Mouse (Mus musculus): ENCODE data around the gene Zfp995.
A peak's percentile ranks its signal among the peaks of the same experiment; 100 is the strongest.
"Not testable (repeated sequence)": the region's sequence is repeated elsewhere in the genome, so short reads cannot be mapped to it uniquely, and the experiment has no call there.

Gene Zfp995

DNA sequence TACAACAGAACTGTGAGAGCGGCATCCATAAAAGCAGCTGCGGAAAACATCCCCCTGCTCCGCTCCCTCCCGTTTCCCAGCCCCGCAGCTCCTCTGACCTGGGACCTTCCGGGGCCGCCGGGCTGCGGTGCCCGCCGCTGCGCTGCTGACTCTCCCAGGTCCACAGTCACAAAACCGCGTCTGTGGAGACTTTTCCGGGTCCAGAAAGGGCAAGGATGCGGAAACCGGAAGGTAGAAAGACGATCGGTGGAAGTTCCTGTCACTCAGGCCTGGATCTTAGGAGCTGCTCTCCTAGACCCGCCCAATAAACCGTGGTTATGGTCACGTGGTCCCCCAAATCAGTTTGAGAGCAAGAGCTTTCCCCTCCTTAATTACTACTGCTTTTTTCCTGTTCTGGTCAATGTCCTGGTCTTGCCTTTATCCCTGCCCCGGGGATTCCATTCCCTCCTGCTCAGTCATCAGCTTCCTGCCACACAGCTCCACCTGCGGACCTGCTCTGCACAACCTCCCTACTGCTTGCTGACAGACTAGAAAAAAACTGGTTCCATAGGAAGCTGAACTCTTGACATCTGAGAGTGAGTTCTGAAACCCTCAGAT is at the start of gene Zfp995:
Zfp995 (minus strand) TSS at position 471 of the 597 bp plus-strand sequence.
- peak; percentile 39 for DNase-seq (ENCODE audit: low spot score)

DNA sequence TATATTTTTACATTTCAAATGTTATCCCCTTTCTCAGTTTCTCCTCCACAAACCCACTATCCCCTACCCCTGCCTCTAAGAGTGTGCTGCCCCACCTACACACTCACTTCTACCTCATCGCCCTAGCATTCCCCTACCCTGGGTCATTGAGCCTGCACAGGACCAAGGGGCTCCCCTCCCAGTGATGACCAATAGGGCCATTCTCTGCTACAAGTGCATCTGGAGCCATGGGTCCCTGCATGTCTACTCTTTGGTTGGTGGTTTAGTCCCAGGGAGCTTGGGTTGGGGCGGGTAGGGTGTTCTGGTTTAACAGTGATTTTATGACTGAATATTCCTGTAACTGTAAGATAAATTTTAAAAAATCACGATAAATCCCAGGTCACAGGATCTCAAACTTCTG is 687 bp downstream of the Zfp995 start:
- DNase-seq (ENCODE audit: low spot score) = no peak

DNA sequence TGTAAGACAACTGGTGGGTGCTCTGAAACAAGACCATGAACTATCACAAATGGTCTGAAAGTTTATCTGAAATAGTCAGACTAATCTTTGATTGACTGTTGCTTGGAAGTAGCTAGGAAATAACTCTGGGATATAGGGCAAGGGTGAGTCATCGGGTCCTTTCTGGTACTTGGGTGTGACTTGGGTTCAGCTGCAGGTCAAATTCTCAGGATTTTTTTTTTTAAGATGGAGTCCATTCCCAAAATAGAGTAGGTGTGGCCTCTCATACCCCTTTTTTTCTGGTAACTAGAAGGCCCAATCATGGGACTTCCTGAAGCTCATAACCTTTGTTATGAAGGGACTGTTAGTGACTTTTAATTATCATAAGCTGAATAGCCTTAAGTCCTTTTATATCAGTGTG is 38.5 kb downstream of the Zfp995 start:
- no peak for DNase-seq (ENCODE audit: low spot score)

DNA sequence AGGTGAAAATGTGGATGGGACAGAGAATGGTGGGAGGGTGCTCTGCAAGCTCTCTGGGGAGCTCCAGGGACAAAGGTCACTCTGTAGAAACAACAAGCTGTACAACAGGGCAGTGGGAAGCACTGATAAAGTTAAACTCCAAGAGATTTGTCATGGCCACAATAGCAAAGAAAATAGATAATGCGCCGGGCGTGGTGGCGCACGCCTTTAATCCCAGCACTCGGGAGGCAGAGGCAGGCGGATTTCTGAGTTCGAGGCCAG is 63.5 kb downstream of the Zfp995 start:
- DNase-seq (ENCODE audit: low spot score) = not testable (repeated sequence)

GRCm38 (mm10) chr17:21845545-21846321 is 64.0 kb downstream of the Zfp995 start, which contains the start of gene Zfp820:
Gene Zfp820 (minus strand): TSS chr17:21845772.
- peak; percentile 8 for DNase-seq (ENCODE audit: low spot score)

DNA sequence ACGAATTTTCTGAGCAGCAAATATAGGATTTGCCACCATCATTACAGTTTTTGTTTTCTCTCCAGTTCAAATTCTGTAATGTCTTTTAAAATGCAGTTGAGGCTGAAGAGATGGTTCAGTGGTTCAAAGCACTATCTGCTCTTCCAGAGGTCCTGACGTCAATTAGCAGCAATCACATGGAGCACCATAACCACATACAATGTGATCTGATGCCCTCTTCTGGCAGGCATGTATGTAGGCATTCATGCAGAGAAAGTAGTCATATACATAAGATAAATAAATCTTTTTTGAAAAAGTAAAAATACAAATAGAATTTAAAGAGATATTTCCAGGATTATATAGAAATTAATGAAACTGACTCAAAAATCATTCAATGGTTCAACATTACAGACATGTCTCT is 71.2 kb downstream of the Zfp995 start:
- no peak for DNase-seq (ENCODE audit: low spot score)
